Mouse (Mus musculus): ENCODE measurements around the gene Galnt11.
A peak's percentile ranks its signal among the peaks of the same experiment; 100 is the strongest.
"Not testable (repeated sequence)": the region's sequence is repeated elsewhere in the genome, so short reads cannot be mapped to it uniquely, and the experiment has no call there.

Galnt11 gene

DNA sequence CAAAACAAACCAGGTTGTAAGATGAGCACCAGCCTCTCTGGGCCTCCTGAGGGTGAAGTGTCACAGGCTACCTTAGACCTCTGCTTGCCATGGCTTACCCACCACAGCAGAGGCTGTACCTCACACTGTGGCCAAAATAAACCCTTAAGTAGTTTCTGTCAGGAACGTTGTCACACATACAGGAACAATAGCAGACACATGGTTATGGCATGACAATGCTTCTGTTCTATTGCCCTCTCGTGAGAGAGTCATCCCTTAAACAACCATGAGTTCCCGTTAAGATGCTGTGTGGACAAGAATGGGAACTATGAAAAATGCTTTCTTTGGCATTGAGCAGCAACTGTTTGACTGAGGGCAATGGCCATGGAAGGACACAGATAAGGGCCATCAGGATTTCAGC lies at the start of gene Galnt11:
TSS of gene Galnt11 (plus strand) at position 301 of the 400 bp plus-strand sequence.
- no peak for DNase-seq

DNA sequence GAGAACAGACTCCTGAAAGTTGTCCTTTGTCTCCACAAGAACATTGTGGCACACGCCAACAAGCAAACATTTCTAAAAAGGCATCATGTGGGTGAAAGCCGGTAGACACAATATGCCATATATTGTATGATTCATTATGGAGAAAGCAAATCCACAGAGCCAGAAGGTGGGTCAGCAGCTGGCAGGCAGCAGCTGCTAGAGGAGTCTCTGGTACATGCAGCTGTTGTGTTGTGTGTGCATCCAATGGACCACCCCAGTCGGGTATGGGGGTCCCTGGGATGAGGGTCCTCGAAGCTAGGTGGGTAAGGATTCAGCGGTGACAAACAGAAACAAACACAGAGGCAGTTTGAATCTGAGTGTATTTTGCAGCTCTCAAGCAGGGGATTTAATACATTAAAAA lies 43.8 kb upstream of the Galnt11 start:
- DNase-seq = not testable (repeated sequence)

- not testable (repeated sequence) for DNase-seq
These were observed 43.2 kb upstream of the Galnt11 start for GRCm38 (mm10) chr5:25178543-25178942.

- DNase-seq = no peak
These were observed 42.4 kb upstream of the Galnt11 start for GRCm38 (mm10) chr5:25179284-25179683.

DNA sequence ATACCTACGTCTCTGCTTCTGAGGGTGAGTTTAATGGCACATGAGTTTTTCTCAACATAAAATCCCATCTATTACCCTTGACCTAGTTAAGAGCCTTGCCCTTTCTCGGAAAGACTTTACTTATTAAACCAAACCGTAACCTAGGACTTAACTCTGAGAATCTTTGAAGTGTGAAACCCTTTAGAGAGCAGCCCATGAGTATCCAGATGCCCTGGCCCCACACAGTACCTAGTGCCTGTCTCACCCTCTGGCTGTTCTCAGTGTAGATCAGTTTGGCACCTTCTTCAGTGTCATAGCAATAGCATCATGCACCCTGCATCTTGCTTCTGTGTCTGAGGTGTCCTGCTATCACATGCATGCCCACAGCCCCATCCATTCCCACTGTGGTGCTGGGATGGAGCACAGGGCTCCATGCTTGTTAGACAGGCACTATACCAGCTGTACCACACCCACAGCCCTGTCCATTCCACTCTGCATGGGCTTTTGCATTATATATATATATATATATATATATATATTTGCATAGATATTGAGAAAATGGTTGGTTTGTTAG lies 41.7 kb upstream of the Galnt11 start:
- DNase-seq = no peak

DNA sequence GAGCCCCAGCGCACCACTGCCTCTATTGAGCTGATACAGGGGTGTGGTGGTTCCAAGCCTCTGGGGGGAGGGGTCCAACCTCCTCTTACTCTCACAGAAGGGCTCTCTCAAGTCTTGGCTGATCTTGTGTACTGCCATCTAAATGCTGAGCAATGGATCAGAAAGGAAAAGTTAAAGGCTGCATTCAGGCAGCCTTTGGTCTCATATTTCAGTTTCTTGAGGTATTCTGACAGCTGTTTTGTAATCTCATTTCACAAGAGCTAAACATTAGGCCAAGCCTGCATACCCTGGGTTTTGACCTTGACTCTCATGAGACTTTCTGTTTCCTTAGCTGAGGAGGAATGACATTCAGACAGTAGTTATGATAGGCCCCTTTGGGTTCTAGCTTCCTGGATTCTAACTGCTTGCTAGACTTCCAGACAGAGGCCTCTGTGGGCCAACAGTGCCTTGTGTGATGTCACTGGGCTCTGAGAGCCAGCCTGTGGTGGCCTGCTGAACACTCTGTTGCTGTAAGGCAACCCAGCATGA lies 40.6 kb upstream of the Galnt11 start, which contains the start of gene Galntl5:
TSS of gene Galntl5 (plus strand) at position 457 of the 528 bp plus-strand sequence.
- DNase-seq = no peak

DNA sequence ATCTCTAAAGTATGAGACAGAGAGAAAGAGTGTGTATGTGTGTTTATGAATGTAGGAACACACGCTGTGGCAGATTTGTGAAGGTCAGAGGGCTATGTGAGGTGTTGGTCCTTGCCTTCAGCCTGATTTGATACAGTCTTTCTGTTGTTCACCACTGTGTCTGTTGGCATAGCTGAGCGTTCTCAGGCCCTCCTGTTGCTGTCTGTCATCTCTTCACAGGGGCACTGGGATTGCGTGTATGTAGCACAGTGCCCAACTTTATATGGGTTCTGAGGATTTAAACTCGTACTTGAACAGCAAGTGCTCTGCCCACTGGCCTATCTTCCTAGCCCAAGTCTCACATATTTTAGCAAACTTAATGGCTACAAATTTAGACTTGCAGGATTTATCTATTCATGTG lies 38.1 kb upstream of the Galnt11 start:
- DNase-seq = no peak

GRCm38 (mm10) chr5:25184594-25184993 lies 37.1 kb upstream of the Galnt11 start:
- DNase-seq = no peak

GRCm38 (mm10) chr5:25187727-25188126 lies 34.0 kb upstream of the Galnt11 start:
- DNase-seq = no peak

DNA sequence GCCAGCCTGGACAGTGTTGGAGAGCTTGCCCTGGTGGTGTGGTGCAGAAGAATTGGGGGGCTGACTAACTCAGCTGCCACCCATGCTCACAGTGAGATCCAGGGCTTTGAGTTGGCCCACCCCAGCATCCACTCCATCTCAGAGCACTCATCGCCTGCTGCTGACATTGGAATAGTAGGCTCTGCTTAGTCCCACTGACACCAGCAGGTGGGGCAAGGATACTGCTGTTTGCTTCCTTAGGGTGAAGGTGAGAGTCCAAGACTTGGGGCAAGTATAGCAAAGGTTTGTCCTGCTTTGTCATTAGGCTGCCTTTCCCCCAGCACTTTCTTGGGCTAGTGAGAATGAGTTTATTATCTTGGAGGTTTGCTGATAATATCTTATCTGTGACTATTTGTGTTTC lies 32.9 kb upstream of the Galnt11 start:
- no peak for DNase-seq

GRCm38 (mm10) chr5:25190521-25190920 lies 31.2 kb upstream of the Galnt11 start:
- DNase-seq = no peak

GRCm38 (mm10) chr5:25211872-25212271 lies 9.8 kb upstream of the Galnt11 start:
- no peak for DNase-seq

DNA sequence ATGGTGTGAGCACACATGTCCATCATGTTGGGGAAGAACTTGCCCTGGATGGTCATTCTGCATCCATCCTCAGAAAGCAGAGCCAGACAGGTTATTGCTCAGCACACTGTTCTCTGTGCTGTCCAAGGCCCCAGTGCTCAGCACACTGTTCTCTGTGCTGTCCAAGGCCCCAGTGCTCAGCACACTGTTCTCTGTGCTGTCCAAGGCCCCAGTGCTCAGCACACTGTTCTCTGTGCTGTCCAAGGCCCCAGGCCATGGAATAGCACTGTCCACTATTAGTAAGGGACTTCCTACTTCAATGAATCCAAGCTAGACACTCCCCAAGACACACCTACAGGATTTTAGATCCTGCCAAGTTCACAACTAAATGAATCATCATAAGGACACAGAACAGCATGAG lies 8.5 kb upstream of the Galnt11 start:
- not testable (repeated sequence) for DNase-seq

DNA sequence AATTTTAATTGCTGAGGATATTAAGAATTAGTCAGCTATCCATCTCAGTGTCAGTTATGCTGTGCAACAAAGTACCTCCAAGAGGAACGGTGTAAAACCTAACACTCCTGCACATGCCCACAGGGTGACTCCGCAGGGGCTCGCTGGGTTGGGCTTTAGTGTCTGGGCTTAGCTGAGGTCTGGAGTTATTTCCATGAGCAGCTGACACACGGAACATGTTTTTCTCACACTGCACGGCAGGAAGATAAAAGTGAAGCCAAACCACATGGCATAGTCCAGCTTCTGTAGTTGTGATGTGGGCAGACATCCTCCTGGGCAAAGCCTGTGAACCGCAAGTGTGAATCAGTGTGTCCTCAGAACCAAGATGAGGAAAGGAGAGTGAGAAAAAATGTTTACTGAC lies 6.7 kb upstream of the Galnt11 start:
- no peak for DNase-seq

DNA sequence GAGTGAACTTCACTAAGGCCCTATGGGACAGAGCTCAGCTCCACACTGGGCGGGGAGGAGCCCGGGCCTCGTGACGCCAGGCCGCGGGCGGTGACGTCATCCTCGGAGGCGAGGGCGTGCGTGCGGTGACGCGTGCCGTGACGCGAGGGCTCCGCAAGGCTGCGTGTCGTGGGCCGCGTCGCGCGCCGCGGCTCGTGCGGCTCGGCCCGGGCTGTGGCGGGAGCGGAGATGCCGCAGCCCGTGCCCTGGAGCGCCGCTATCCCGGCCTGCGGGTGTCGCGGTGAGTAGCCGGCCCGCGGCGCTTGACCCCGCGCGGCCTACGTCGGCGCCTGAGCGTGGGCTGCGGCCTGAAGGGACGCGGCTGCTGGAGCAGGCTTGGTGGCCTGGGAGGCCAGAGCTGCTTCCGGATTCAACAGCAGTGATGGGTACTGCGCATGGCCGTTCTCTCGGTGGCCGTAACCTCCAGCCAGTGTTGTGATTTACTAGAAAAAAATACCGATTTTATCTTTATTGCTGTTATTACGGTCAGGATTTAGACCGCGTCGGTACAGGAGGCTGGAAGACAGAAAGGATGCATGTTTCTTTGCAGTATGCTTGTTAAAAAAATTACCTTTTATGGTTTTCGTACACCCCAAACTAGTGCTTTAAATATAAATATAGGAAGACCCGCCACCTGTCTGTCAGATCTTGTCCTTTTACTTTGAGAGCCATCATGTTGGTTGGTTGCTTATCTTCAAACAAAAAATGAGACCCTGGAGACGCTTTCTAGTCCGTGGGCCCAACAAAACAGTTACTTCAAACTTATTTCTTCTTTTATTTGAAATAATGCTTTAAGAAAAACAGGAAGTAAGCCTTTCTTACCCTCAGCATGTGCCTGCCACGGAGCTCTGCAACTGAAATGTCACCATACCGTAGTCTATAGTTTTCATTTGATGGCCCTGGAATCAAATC lies 1.3 kb downstream of the Galnt11 start, which contains the start of gene E130116L18Rik:
TSS of gene E130116L18Rik (minus strand) at position 402 of the 951 bp plus-strand sequence.
- peak; percentile 91 for DNase-seq

DNA sequence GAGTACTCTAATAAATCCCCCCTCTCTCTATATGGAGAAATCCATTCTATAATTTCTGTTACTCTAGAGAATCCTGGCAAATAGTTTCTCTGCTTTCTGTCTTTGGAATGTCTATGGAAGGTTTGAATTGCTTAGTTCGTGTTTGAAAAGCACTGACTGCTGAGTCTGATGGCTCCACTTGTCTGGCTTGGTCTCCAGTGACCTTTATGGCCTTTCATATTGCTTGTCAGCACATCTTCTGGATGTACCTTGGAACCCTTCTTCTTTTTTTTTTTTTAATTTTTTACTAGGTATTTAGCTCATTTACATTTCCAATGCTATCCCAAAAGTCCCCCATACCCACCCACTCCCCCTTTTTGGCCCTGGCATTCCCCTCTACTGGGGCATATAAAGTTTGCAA lies 2.7 kb downstream of the Galnt11 start:
- not testable (repeated sequence) for DNase-seq

DNA sequence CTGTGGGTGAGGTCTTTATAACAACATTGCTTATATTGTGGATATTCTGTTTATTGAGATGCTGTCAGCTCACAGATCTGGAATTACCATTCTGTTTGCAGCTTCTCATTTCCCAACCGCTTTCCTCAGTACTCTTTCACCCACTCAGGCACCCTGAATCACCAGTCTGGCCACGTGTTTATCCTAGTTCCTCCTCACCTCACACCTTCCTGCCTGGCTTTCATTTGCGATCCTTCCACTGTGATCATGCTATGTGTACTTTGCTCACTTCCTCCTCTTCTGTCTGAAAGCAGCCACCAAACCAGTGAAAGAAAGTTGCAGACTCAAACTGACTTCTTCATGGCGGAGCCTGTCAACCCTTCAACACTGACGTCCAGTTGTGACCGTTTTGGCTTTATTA lies 21.4 kb downstream of the Galnt11 start:
- no peak for DNase-seq

- no peak for DNase-seq
These were observed 24.2 kb downstream of the Galnt11 start for GRCm38 (mm10) chr5:25245806-25246472.

GRCm38 (mm10) chr5:25246473-25246865 lies 24.8 kb downstream of the Galnt11 start:
- no peak for DNase-seq

GRCm38 (mm10) chr5:25247036-25247435 lies 25.3 kb downstream of the Galnt11 start:
- DNase-seq = no peak

DNA sequence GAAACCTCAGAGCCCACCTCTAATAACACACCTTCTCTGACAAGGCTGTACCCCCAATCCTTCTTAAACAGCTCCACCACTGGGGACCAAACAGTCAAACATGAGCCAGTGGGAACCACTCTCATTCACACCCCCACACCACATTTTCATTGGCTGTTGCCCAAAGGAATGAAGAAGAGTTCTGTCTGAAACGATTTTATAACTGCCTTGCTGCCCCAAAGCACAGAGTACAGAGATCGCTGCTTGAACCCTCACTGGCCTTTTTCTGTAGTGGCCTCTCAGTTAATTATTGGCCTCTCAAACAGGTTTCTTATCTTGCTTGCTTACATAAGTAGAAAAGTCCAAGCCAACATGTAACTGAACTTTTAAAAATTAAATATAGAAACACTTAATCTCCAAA lies 30.7 kb downstream of the Galnt11 start:
- DNase-seq = no peak

DNA sequence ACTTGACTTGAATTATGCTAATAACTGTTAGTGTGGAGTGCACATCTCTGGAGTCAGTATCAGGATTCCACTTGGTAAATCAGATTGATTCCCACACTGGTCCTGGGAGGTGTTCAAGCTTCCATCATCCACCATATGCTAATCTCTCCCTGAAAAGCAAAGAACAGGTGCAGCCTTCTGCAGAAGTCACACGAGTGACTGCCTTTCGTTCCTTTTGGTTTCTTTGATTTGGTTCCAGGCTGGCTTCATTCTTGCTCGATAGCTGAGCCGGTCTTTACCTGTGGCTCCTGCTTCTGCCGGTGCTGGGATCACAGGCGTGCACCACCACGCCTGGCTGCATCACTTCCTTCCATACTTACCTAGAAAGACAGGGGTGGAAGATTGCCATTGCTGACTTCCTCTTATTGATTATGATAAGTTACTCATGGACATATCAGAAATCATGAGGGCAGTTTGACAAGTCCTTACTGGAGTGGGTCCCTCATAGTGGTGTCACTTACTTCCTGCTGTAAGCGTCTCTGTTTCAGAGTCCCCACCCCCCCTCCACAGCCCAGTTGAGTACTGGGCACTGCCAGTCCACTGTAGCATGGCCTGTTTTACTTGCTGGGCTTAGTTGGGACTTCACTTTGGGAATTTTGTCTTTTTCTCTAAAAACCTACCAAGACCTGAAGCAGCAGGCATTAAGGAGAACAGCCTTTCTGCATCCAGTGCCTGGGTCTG lies 31.3 kb downstream of the Galnt11 start:
- no peak for DNase-seq

DNA sequence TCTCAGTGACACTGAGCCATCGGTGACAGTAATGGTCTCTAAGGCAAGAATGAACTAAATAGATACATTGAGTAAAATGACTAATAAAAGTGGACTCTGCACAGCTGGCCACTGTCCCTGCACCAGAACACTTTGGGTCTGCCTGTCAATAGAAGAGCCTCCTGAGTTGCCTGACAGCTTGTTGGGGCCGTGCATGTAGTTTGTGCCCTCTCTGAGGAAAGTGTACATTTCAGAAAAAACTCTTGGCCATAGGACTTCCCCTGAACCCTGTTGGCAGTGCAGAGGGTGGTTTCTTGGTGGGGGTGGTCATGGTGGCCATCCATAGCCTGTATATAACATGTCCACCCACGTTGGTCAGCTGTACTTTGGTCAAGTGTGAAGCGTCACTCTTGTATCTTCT lies 32.8 kb downstream of the Galnt11 start:
- no peak for DNase-seq
